Mouse (Mus musculus) olfactory bulb, adult 2 months (tissue): ENCODE results near the gene Rab11fip3.

Experiments
- CTCF ChIP-seq: fragments of 200-500 bp; IDR thresholded peaks from 2 replicates; pipeline ENCODE4 v1.5.1; 2012; ENCODE audit warnings: low read depth, mild to moderate bottlenecking, low read length, moderate library complexity; ENCODE audit not compliant: insufficient read depth
- POLR2A ChIP-seq: fragments of 200-500 bp; IDR thresholded peaks from 2 replicates; pipeline ENCODE4 v1.6.1; 2012; ENCODE audit warnings: mild to moderate bottlenecking, low read depth, low read length, moderate library complexity; ENCODE audit not compliant: insufficient read depth

DNA sequence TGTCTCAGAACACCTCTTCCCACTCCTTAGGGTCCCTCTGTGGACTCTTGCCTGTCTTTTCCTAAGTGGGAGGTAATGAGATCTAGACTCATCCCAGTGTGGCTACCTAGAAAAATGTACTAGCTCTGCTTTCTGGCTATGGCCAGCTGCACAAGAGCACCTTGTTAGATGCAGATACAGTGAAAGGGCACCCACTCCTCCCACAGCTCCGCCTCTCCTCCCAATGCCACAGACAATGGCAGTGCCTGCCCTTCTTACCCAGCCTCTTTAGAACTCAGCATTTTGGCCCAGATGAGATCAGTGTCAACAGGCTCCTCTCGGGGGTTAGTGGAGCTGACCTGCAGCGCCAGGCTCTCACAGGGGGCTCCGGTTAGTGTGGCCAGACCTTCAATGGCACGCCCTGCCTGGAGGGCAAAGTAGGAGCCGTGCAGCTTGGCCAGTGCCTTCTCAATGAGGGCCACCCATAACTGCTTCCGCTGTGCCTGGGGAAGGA is 106.9 kb downstream of the Rab11fip3 start:
- no peak for TF ChIP-seq CTCF
- no peak for TF ChIP-seq POLR2A
